Mouse (Mus musculus): Measurements from ENCODE around the gene Fgr. TPM values are rescaled to one million over a fixed set of nuclear protein-coding genes. Genes with fewer than 3 reads are reported as not detected.
A peak's percentile ranks its signal among the peaks of the same experiment; 100 is the strongest.

Gene Fgr
- polyA plus RNA-seq, 1 experiment from 2014 or later = 0.44 TPM

GRCm38 (mm10) chr4:132981621-132982020 is 7.7 kb downstream of the Fgr start:
- Histone ChIP-seq H3K4me1 (ENCODE audit: insufficient read depth, low read length) (peaks cover 19% of the 10 kb centered on the region), H3K27me3 (ENCODE audit: insufficient read depth, low read length) (no peaks in the 10 kb centered on the region), H3K9me3 (ENCODE audit: low read length) (no peaks in the 10 kb centered on the region), H3K27ac (ENCODE audit: low read length) (no peak overlapping the region), H3K4me3 (ENCODE audit: low read length) (no peak overlapping the region), H3K9ac (replicated peaks; ENCODE audit: low read length) (no peak overlapping the region), H3K36me3 (ENCODE audit: insufficient read depth, low read length) (no peaks in the 10 kb centered on the region), H3K4me2 (replicated peaks; ENCODE audit: low read depth, low read length) (no peak overlapping the region)
- 74% methylated on average over 6 of the region's 6 CpGs for WGBS
- no peak for ATAC-seq (ENCODE audit: low FRiP score, low TSS enrichment)

DNA sequence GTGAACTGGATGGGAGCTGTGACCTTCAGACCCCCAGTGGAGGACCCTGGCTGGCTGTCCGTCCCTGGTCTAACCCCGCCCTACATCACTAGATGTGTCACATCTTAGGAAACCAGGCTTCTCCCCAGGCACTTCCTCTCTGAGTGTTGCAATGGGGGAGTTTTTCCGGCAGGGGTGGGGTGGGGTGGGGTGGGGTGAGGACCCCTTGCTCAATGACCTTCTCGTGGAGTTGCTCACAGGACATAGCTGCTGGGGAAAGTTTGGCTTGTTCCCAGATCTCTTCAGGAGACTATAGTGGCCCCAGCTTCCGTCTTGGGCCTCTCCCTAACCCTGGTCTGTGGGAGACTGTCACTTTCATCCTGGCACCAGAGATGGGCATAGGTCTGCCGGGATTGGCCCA is 9.1 kb downstream of the Fgr start:
- 47% methylated on average over 6 of the region's 6 CpGs for WGBS
- Histone ChIP-seq H3K9me3 (ENCODE audit: low read length) (no peaks in the 10 kb centered on the region), H3K4me2 (replicated peaks; ENCODE audit: low read depth, low read length) (no peak overlapping the region), H3K4me1 (ENCODE audit: insufficient read depth, low read length) (peaks cover 8% of the 10 kb centered on the region; the same call in 1 of the 2 replicates), H3K36me3 (ENCODE audit: insufficient read depth, low read length) (no peaks in the 10 kb centered on the region), H3K27me3 (ENCODE audit: insufficient read depth, low read length) (no peaks in the 10 kb centered on the region), H3K4me3 (ENCODE audit: low read length) (no peak overlapping the region), H3K27ac (ENCODE audit: low read length) (no peak overlapping the region), H3K9ac (replicated peaks; ENCODE audit: low read length) (no peak overlapping the region)
- peak; percentile 39; the same call in 1 of the 2 replicates for ATAC-seq (ENCODE audit: low FRiP score, low TSS enrichment)

GRCm38 (mm10) chr4:132983664-132984512 is 10.0 kb downstream of the Fgr start:
- Histone ChIP-seq H3K36me3 (ENCODE audit: insufficient read depth, low read length) (no peaks in the 10 kb centered on the region), H3K4me3 (ENCODE audit: low read length) (no peak overlapping the region), H3K9me3 (ENCODE audit: low read length) (no peaks in the 10 kb centered on the region), H3K9ac (replicated peaks; ENCODE audit: low read length) (no peak overlapping the region), H3K4me2 (replicated peaks; ENCODE audit: low read depth, low read length) (no peak overlapping the region), H3K27me3 (ENCODE audit: insufficient read depth, low read length) (no peaks in the 10 kb centered on the region), H3K27ac (ENCODE audit: low read length) (peak overlapping the region; percentile 25; the same call in 1 of the 2 replicates), H3K4me1 (ENCODE audit: insufficient read depth, low read length) (peaks cover 8% of the 10 kb centered on the region; the same call in 1 of the 2 replicates)
- peak; percentile 43 for ATAC-seq (ENCODE audit: low FRiP score, low TSS enrichment)
- WGBS = 51% methylated on average over 7 of the region's 7 CpGs

GRCm38 (mm10) chr4:132988581-132989355 is 14.9 kb downstream of the Fgr start:
- Histone ChIP-seq H3K9me3 (ENCODE audit: low read length) (no peaks in the 10 kb centered on the region), H3K4me3 (ENCODE audit: low read length) (no peak overlapping the region), H3K27ac (ENCODE audit: low read length) (no peak overlapping the region), H3K4me2 (replicated peaks; ENCODE audit: low read depth, low read length) (no peak overlapping the region), H3K27me3 (ENCODE audit: insufficient read depth, low read length) (no peaks in the 10 kb centered on the region), H3K36me3 (ENCODE audit: insufficient read depth, low read length) (no peaks in the 10 kb centered on the region), H3K9ac (replicated peaks; ENCODE audit: low read length) (no peak overlapping the region), H3K4me1 (ENCODE audit: insufficient read depth, low read length) (peaks cover 8% of the 10 kb centered on the region; the same call in 1 of the 2 replicates)
- no peak for ATAC-seq (ENCODE audit: low FRiP score, low TSS enrichment)
- WGBS = 85% methylated on average over 6 of the region's 6 CpGs

GRCm38 (mm10) chr4:132993553-132993952 is 19.7 kb downstream of the Fgr start:
- Histone ChIP-seq H3K36me3 (ENCODE audit: insufficient read depth, low read length) (no peaks in the 10 kb centered on the region), H3K4me2 (replicated peaks; ENCODE audit: low read depth, low read length) (no peak overlapping the region), H3K9me3 (ENCODE audit: low read length) (no peaks in the 10 kb centered on the region), H3K27ac (ENCODE audit: low read length) (no peak overlapping the region), H3K27me3 (ENCODE audit: insufficient read depth, low read length) (no peaks in the 10 kb centered on the region), H3K4me1 (ENCODE audit: insufficient read depth, low read length) (no peaks in the 10 kb centered on the region), H3K4me3 (ENCODE audit: low read length) (no peak overlapping the region), H3K9ac (replicated peaks; ENCODE audit: low read length) (no peak overlapping the region)
- WGBS = 69% methylated on average over 4 of the region's 4 CpGs
- ATAC-seq (ENCODE audit: low FRiP score, low TSS enrichment) = no peak

DNA sequence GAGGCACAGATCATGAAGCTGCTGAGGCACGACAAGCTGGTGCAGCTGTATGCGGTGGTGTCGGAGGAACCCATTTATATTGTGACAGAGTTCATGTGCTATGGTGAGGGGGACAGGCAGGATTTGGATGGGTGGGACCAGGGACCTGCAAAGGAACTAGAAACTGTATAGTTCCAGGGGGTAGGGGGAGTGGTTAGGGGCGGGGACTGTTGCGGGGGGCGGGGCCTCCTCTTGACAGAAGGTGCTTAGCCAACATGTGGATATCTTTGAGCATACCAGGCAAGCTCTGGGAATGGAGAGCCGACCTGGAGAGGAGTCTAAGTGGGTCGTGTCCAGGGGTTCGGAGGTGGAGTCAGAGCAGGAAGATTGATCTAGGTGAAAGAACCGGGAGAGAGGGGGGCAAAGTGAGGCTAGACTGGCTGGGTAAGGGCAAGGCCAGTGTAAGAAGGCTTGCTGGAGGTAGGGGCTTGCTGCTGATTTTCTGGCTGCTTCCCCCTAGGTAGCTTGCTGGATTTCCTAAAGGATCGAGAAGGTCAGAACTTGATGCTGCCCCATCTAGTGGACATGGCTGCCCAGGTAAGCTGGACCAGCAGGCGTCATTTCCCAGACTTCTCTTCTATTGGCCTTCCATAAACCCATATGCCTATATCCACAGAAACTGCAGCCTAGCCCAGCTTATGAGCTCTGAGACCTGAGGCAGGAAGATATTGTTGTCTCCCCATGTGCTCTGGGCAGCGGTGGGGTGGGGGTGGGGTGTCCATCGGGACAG is 23.8 kb downstream of the Fgr start:
- H3K27me3 ChIP-seq (ENCODE audit: insufficient read depth, low read length) = no peaks in the 10 kb centered on the region
- 36% methylated on average over 14 of the region's 14 CpGs for WGBS
- no peak overlapping the region for H3K9ac ChIP-seq (replicated peaks; ENCODE audit: low read length)
- no peaks in the 10 kb centered on the region for H3K4me1 ChIP-seq (ENCODE audit: insufficient read depth, low read length)
- ATAC-seq (ENCODE audit: low FRiP score, low TSS enrichment) = peak; percentile 27; the same call in 1 of the 2 replicates
- H3K9me3 ChIP-seq (ENCODE audit: low read length) = no peaks in the 10 kb centered on the region
- no peak overlapping the region for H3K4me2 ChIP-seq (replicated peaks; ENCODE audit: low read depth, low read length)
- no peak overlapping the region for H3K27ac ChIP-seq (ENCODE audit: low read length)
- no peak overlapping the region for H3K4me3 ChIP-seq (ENCODE audit: low read length)
- H3K36me3 ChIP-seq (ENCODE audit: insufficient read depth, low read length) = no peaks in the 10 kb centered on the region

GRCm38 (mm10) chr4:133002896-133003295 is 29.0 kb downstream of the Fgr start:
- WGBS = 40% methylated on average over 10 of the region's 10 CpGs
- no peaks in the 10 kb centered on the region for H3K36me3 ChIP-seq (ENCODE audit: insufficient read depth, low read length)
- H3K4me3 ChIP-seq (ENCODE audit: low read length) = no peak overlapping the region
- no peak overlapping the region for H3K27ac ChIP-seq (ENCODE audit: low read length)
- H3K27me3 ChIP-seq (ENCODE audit: insufficient read depth, low read length) = no peaks in the 10 kb centered on the region
- H3K4me2 ChIP-seq (replicated peaks; ENCODE audit: low read depth, low read length) = no peak overlapping the region
- no peaks in the 10 kb centered on the region for H3K9me3 ChIP-seq (ENCODE audit: low read length)
- no peak overlapping the region for H3K9ac ChIP-seq (replicated peaks; ENCODE audit: low read length)
- ATAC-seq (ENCODE audit: low FRiP score, low TSS enrichment) = no peak
- peaks cover 7% of the 10 kb centered on the region for H3K4me1 ChIP-seq (ENCODE audit: insufficient read depth, low read length)

- no peak overlapping the region for H3K4me2 ChIP-seq (replicated peaks; ENCODE audit: low read depth, low read length)
- no peaks in the 10 kb centered on the region for H3K9me3 ChIP-seq (ENCODE audit: low read length)
- H3K9ac ChIP-seq (replicated peaks; ENCODE audit: low read length) = no peak overlapping the region
- no peak overlapping the region for H3K4me3 ChIP-seq (ENCODE audit: low read length)
- H3K4me1 ChIP-seq (ENCODE audit: insufficient read depth, low read length) = peaks cover 13% of the 10 kb centered on the region
- 43% methylated on average over 21 of the region's 21 CpGs for WGBS
- H3K27me3 ChIP-seq (ENCODE audit: insufficient read depth, low read length) = no peaks in the 10 kb centered on the region
- no peak overlapping the region for H3K27ac ChIP-seq (ENCODE audit: low read length)
- no peaks in the 10 kb centered on the region for H3K36me3 ChIP-seq (ENCODE audit: insufficient read depth, low read length)
- ATAC-seq (ENCODE audit: low FRiP score, low TSS enrichment) = no peak
Measured at GRCm38 (mm10) chr4:133003316-133004018, 29.6 kb downstream of the Fgr start.

DNA sequence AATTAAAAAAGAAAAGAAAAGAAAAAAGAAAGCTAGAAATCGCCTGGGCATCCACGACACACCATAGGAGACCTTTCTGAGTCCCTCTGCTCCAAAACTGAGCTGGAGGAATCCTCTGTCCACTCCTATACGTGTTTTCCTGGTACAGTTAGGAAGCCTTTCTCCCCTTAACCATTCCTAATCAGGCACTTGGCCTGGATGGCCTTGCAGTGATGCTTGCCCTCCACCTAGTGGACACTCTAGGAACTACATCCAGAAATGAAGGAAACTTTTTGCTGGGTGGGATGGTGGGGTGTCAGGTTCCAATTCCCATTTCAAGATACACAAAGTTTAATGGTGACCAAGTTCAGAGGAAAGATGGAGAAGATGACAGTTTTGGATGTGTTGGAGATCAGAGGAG is 31.3 kb downstream of the Fgr start:
- peaks cover 6% of the 10 kb centered on the region; the same call in 1 of the 2 replicates for H3K27me3 ChIP-seq (ENCODE audit: insufficient read depth, low read length)
- H3K9ac ChIP-seq (replicated peaks; ENCODE audit: low read length) = no peak overlapping the region
- H3K36me3 ChIP-seq (ENCODE audit: insufficient read depth, low read length) = no peaks in the 10 kb centered on the region
- no peak overlapping the region for H3K4me3 ChIP-seq (ENCODE audit: low read length)
- WGBS = 6% methylated on average over 3 of the region's 3 CpGs
- no peaks in the 10 kb centered on the region for H3K9me3 ChIP-seq (ENCODE audit: low read length)
- H3K27ac ChIP-seq (ENCODE audit: low read length) = no peak overlapping the region
- no peak overlapping the region for H3K4me2 ChIP-seq (replicated peaks; ENCODE audit: low read depth, low read length)
- ATAC-seq (ENCODE audit: low FRiP score, low TSS enrichment) = 0 out of 2 replicates have a peak, but pooled peaks have one; percentile 49
- H3K4me1 ChIP-seq (ENCODE audit: insufficient read depth, low read length) = peaks cover 13% of the 10 kb centered on the region
